Mouse (Mus musculus): ENCODE measurements around the gene Mtfmt. TPM values are rescaled to one million over a fixed set of nuclear protein-coding genes. Genes with fewer than 3 reads are reported as not detected.

Mtfmt gene
- 14.7 and 17.3 TPM in 2 replicates for polyA plus RNA-seq (2016; fragmentation: Nextera tagmentation; extraction: Ambion mirVana)

DNA sequence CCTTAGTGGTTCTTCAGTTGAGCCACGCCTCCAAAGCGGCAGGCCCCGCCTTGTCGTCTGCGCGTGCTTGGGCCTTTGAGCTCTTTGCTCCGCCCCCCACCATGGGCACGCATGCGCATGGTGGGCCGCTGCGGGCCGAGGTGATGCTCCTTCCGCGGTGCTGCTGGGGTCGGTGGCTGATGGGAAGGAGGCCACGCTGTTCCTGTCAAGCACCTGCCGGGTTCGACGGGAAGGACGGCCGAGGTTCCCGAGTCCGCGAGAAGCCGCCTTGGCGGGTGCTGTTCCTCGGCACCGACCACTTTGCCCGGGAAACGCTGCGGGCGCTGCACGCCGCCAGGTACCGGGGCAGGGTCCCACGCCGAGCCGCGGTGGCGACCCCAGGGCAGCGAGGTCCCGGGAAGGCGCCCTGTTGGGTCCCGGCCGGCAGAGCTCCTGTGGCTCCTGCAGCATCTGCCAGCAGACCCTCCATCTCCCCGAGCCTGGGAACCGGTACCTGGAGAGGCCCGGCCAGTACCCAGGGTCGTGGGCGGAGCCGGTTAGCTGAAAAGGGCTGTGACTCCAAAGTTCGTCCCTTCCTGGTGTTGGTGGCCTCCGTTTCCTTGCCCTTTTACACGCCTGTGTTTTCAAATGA, at the start of gene Mtfmt:
Gene Mtfmt (plus strand): TSS at position 112 of the 631 bp plus-strand sequence.
- DNase-seq (ENCODE audit: low spot score), result peak; percentile 96
- WGBS, result under 1% methylated on average over 54 of the region's 54 CpGs
- Histone ChIP-seq H3K27me3 (ENCODE audit: insufficient read depth, poor library complexity, severe bottlenecking) (peaks cover 4% of the 10 kb centered on the region; the same call in 1 of the 2 replicates), H3K4me1 (0 out of 2 replicates have a peak, but pooled peaks cover 9% of the 10 kb centered on the region), H3K4me3 (peak within 1 kb of the TSS; percentile 98), H3K27ac (peak within 1 kb of the TSS; percentile 91), H3K9me3 (no peaks in the 10 kb centered on the region), H3K36me3 (peaks cover 22% of the 10 kb centered on the region)

DNA sequence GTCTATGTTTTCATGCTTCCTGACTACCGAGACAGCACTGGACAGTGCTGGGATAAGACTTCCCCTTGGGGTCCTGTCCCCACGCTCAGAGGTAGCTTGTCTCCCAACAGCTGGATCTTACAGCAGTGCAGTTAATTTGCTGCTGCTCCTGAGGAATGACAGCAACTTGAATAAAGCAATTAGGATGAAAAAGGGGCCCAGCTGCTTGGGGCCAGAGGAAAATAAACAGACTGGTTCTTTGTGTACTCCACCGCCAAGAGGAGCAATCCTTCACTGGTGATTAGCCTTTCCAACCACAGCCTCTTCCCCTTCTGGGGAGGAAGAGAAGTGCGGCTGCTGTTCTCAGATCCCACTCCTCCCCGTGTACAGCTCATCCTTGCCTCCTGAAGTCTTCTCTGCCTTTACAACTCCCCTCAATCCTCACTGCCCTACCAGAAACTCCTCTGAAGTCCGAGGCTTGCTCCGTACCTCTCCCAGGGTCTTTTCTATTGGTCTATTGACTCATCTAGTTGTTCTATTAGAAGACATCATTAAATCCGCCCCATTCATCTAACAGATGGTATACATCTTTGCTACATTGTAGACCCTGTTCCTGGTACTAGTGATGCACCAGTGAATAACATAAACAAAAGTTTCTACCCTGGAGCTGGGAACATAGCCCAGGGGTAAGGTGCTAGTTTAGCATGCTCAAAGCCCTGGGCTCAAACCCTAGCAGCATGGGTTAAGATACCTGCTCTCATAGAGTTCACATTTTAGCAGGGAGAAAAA, 49.0 kb upstream of the Mtfmt start:
- Histone ChIP-seq H3K27ac (no peak overlapping the region), H3K27me3 (ENCODE audit: insufficient read depth, poor library complexity, severe bottlenecking) (peaks cover 36% of the 10 kb centered on the region), H3K9me3 (no peaks in the 10 kb centered on the region), H3K4me3 (no peak overlapping the region), H3K36me3 (no peaks in the 10 kb centered on the region), H3K4me1 (peaks cover 22% of the 10 kb centered on the region)
- 37% methylated on average over 8 of the region's 8 CpGs for WGBS
- DNase-seq (ENCODE audit: low spot score), result no peak

DNA sequence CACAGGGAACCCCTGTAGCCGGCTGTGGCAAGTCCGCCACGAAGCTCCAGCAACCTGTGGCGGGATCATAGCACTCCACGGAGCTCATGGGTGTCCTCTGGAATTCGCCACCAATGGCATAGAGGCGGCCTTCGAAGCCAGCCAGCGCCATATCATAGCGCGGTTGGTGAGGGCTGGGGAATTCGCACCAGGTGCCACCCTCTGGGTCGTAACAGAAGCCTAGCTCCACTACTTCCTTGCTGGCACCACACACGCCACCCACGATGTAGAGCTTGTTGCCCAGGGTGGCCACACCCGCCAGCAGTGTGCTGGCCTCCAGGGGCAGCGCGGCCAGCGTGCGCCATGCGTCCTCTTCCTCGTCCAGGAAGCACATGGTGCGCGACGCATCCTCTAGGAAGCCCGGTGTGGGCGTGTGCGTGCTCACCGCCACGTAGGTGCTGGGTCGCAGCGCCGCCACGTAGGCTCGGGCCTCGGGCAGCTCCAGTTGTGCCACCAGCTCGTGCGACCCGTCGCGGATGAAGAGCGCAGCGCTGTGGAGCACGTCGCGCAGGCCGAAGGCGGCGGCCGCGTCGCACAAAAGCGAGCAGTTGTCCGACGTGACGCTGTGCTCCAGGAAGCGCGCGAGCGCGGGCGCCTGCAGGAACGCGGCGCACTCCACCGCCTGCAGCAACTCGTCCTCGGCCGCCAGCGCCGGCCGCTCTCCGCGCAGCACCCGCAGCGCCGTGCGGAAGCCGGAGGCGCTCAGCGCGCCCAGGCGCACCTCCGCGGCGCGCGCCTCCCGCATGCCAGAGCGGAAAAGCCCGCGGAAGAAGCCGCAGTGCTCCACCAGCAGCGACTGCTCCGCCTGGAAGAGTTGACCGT, 44.6 kb upstream of the Mtfmt start:
- peak overlapping the region; percentile 83 for H3K27ac ChIP-seq
- H3K27me3 ChIP-seq (ENCODE audit: insufficient read depth, poor library complexity, severe bottlenecking), result peaks cover 52% of the 10 kb centered on the region
- peak overlapping the region; percentile 61 for H3K4me3 ChIP-seq
- H3K36me3 ChIP-seq, result no peaks in the 10 kb centered on the region
- WGBS, result 12% methylated on average over 96 of the region's 96 CpGs
- H3K4me1 ChIP-seq, result peaks cover 31% of the 10 kb centered on the region
- no peaks in the 10 kb centered on the region for H3K9me3 ChIP-seq
- no peak for DNase-seq (ENCODE audit: low spot score)

DNA sequence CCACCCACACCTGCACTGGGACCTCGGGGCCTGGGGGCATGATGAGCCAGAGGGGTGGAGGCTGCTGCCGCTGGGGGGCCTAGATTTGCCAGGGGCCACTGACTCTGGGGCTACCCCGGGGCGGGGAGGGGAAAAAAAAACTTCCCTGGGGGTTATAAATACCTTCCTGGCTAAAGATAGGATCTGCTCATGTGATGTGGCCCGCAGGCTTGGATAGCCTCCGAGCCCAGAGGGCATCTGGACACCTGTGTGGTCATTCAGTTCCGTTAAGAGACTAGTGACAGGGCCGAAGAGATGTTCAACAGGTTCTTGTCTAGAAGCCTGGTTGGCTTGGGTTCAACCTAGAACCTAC, 44.0 kb upstream of the Mtfmt start, which contains the start of gene Kbtbd13:
Gene Kbtbd13 (minus strand): TSS at position 40 of the 352 bp plus-strand sequence.
- H3K27me3 ChIP-seq (ENCODE audit: insufficient read depth, poor library complexity, severe bottlenecking), result peaks cover 52% of the 10 kb centered on the region
- peaks cover 31% of the 10 kb centered on the region for H3K4me1 ChIP-seq
- H3K9me3 ChIP-seq, result no peaks in the 10 kb centered on the region
- peak within 1 kb of the TSS; percentile 83 for H3K27ac ChIP-seq
- WGBS, result 26% methylated on average over 8 of the region's 8 CpGs
- peak within 1 kb of the TSS; percentile 61 for H3K4me3 ChIP-seq
- DNase-seq (ENCODE audit: low spot score), result no peak
- H3K36me3 ChIP-seq, result no peaks in the 10 kb centered on the region

DNA sequence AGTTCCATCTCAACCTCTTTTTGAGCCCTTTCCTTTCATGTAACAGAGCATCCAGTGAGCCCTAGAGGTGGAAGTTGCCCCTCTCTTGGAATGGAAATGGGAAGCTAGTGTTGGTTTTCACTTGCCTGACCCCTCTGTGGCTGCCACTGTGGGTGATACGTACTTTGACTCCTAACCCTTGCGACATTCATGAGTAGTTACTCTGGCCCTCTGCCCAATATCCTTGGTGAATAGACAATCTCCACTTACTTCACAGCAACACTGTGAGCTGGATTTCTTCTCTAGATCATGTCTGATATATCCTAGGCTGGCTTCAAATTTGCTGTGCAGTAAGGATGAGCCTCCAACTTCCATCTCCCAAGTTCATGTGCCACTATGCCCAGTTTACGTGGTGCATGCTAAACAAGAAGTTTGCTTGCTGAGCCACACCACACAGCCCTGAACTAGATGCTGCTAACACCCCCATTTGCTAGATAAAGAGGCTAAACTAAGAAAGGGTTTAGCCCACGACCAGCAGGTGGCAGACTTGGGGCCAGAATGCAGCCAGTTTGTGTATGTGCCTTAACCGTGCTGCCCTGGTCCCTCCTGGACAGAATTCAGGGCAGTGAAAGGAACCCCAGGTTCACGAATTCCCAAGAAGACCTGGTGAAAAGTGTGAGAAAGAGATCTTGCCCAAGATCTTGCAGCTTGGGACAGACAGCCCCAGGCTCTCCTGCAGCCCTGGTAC, 42.8 kb upstream of the Mtfmt start:
- H3K4me1 ChIP-seq, result peaks cover 31% of the 10 kb centered on the region
- no peaks in the 10 kb centered on the region for H3K9me3 ChIP-seq
- H3K27ac ChIP-seq, result 0 out of 2 replicates have a peak overlapping the region, but pooled peaks have one; percentile 10
- H3K27me3 ChIP-seq (ENCODE audit: insufficient read depth, poor library complexity, severe bottlenecking), result peaks cover 52% of the 10 kb centered on the region
- no peak overlapping the region for H3K4me3 ChIP-seq
- H3K36me3 ChIP-seq, result no peaks in the 10 kb centered on the region
- DNase-seq (ENCODE audit: low spot score), result no peak
- WGBS, result 25% methylated on average over 6 of the region's 6 CpGs

DNA sequence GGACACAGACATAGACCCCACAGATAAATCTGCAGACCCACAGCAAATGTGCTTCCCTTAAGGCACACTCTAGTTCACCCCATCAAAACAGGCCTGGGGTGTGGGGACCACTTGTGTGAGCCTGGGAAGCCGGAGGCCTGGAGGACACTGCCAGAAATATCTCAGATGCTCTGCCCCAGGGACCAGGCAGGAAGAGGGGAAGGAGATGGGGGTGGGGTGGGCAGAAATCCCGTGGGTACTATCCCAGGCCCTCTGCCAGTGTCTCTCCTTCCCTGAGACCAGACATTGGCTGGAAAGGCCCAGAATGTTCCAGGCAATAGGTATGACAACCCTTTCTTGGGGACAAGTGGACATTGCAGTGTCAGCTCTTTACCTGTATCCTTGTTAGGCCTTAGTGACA, 42.0 kb upstream of the Mtfmt start:
- Histone ChIP-seq H3K4me1 (peaks cover 38% of the 10 kb centered on the region), H3K27me3 (ENCODE audit: insufficient read depth, poor library complexity, severe bottlenecking) (peaks cover 51% of the 10 kb centered on the region), H3K36me3 (no peaks in the 10 kb centered on the region), H3K27ac (no peak overlapping the region), H3K9me3 (no peaks in the 10 kb centered on the region), H3K4me3 (no peak overlapping the region)
- 18% methylated on average over 2 of the region's 2 CpGs for WGBS
- no peak for DNase-seq (ENCODE audit: low spot score)

DNA sequence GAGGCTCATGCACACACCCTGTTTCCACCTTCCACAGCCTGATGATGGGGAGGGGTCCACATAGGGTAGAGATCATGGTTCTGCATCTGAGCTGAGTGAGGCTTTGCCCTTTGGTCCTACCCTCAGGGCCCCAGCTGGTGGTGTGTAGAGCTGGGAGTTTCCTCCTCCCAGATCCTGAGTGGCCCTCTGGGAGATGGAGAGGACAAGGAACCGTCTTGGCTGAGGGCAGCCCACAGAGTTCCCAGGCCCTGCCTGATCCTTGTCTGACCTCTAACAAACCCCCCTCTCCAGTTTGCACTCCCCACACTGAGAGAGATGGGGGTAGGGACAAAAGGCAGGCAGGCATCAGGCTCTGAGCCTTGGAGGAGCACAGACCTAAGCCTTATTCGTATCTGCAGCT, 41.2 kb upstream of the Mtfmt start:
- Histone ChIP-seq H3K27me3 (ENCODE audit: insufficient read depth, poor library complexity, severe bottlenecking) (peaks cover 43% of the 10 kb centered on the region), H3K4me3 (no peak overlapping the region), H3K4me1 (peaks cover 44% of the 10 kb centered on the region), H3K27ac (no peak overlapping the region), H3K36me3 (no peaks in the 10 kb centered on the region), H3K9me3 (no peaks in the 10 kb centered on the region)
- DNase-seq (ENCODE audit: low spot score), result no peak
- WGBS, result 54% methylated on average over 2 of the region's 2 CpGs

DNA sequence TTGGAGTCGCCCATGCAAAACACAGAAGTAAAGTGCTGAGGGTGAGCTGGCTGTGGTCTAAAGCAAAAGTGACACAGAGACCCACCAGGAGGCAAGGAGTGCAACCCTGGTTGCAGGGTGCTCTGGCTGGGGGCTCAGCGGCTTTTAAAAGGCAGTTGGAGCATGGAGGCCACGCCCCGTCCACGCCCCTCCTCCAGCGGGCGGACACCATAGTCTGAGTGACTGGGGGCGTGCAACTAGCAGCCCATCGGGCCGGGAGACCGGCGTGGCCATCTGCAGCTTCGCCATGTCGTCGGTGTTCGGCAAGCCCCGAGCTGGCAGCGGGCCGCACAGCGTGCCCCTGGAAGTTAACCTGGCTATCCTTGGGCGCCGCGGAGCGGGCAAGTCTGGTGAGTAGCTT, 37.3 kb upstream of the Mtfmt start, which contains the start of gene Rasl12:
Gene Rasl12 (plus strand): TSS at position 228 of the 400 bp plus-strand sequence.
- DNase-seq (ENCODE audit: low spot score), result peak; percentile 88
- Histone ChIP-seq H3K9me3 (no peaks in the 10 kb centered on the region), H3K4me1 (peaks cover 25% of the 10 kb centered on the region), H3K27me3 (ENCODE audit: insufficient read depth, poor library complexity, severe bottlenecking) (peaks cover 7% of the 10 kb centered on the region), H3K36me3 (no peaks in the 10 kb centered on the region), H3K4me3 (peak within 1 kb of the TSS; percentile 66), H3K27ac (peak within 1 kb of the TSS; percentile 81)
- WGBS, result 2% methylated on average over 24 of the region's 24 CpGs

DNA sequence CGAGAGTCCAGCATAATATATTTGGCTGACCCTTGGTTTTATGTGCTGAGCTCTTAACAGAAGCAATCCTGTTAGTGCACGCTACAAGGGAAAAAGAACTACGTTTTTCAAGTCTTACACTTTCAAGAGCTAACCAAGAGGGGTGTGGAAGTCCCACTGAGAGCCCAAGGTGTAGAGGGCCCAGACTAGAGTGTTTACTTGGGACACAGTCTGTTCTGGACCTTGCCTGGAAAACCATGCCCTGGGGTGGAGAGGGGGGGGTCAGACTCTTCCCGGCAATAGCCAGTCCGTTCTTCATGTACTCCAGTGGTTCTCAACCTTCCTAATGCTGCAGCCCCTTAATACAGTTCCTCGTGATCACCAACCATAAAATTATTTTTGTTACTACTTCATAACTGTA, 35.6 kb upstream of the Mtfmt start:
- 84% methylated on average over 6 of the region's 6 CpGs for WGBS
- Histone ChIP-seq H3K27ac (no peak overlapping the region), H3K9me3 (no peaks in the 10 kb centered on the region), H3K4me1 (peaks cover 17% of the 10 kb centered on the region), H3K27me3 (ENCODE audit: insufficient read depth, poor library complexity, severe bottlenecking) (no peaks in the 10 kb centered on the region; the same call in 1 of the 2 replicates), H3K36me3 (no peaks in the 10 kb centered on the region), H3K4me3 (no peak overlapping the region)
- DNase-seq (ENCODE audit: low spot score), result no peak

DNA sequence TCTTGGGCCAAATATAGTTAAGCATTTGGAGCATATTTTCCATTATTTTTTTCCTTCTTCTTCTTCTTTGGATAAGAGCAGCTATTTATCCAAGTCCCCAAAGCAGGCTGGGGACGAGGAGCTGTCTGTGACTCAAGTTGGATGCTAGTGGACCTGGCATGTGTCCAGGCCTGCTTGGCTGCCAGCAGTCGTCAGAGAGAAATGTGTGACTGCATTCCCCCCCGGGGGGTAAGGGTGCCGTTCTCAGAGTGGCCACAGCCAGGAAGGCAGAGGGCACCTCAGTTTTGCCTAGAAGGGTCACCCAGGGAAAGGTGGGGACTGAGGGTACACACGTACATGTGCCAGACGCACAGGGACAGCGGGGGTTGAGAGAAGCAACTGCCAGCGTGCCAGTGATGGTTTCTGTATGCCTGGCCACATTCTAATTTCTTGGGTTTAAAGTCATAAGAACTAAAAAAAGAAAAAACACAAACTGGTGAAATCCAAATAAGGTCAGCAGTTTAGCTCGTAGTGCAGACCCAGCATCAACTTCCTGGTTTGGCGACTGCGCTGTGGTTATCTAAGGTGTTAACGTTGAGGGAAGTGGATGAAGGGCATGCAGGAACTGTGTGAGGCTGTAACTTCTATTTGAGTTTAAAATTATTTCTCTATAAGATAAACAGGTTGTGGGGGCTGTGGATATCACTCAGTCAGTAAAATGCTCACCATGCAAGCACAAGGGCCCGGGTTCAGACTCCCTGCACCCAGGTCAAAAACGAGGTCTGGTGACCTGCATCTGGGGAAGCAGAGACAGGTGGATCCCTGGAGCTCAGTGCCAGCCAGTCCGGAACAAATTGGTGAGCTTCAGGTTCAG, 31.0 kb upstream of the Mtfmt start:
- Histone ChIP-seq H3K9me3 (no peaks in the 10 kb centered on the region), H3K27ac (no peak overlapping the region), H3K4me3 (no peak overlapping the region), H3K4me1 (0 out of 2 replicates have a peak, but pooled peaks cover 4% of the 10 kb centered on the region), H3K36me3 (no peaks in the 10 kb centered on the region), H3K27me3 (ENCODE audit: insufficient read depth, poor library complexity, severe bottlenecking) (no peaks in the 10 kb centered on the region)
- WGBS, result 65% methylated on average over 15 of the region's 15 CpGs
- no peak for DNase-seq (ENCODE audit: low spot score)

DNA sequence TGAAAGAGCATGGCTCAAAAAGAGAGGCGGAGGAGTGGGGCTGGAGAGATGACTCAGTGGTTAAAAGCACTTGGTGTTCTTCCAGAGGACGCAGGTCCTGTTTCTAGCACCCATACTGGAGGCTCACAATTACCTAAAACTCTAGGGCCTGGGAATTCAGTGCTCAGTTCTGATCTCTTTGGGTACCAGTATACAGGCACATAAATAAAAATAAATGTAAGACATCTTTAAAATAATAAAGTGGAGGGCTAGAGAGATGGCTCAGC, 30.5 kb upstream of the Mtfmt start:
- DNase-seq (ENCODE audit: low spot score), result no peak
- no peaks in the 10 kb centered on the region for H3K27me3 ChIP-seq (ENCODE audit: insufficient read depth, poor library complexity, severe bottlenecking)
- H3K4me3 ChIP-seq, result no peak overlapping the region
- WGBS, result 82% methylated on average over 2 of the region's 2 CpGs
- no peaks in the 10 kb centered on the region for H3K9me3 ChIP-seq
- 0 out of 2 replicates have a peak, but pooled peaks cover 4% of the 10 kb centered on the region for H3K4me1 ChIP-seq
- no peak overlapping the region for H3K27ac ChIP-seq
- H3K36me3 ChIP-seq, result no peaks in the 10 kb centered on the region

Measured in heart, embryonic 10.5 days (tissue).